Mouse (Mus musculus): ENCODE measurements around the gene Crybg2. TPM values are rescaled to one million over a fixed set of nuclear protein-coding genes. Genes with fewer than 3 reads are reported as not detected.
A peak's percentile ranks its signal among the peaks of the same experiment; 100 is the strongest.

Gene Crybg2
- total RNA-seq, 2 experiments from 2014 or later: 2.9 to 3.5 TPM

DNA sequence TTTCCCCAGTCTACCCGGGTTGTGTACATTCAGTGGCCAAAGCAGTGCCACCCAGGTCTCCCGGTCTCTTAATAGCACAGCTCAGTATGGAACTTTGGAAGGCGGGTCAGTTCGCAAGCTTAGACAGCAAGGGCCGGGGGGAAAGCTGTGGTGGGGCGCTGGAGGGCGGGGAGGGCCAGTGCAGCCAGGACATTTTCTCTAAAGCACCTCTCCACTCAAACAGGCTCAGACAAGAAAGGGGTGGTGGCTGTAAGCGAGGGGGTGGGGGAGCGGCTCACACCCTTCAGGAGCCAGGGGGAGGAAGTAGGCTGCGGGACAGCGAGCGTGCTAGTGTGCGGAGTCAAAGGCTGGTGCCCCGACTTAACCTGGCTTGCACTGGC is 68.4 kb downstream of the Crybg2 start:
- intact Hi-C loops (cut with DNase I): no loop called here
- peak in 1 of 2 experiments; percentile 59 for DNase-seq (ENCODE audit: extremely low spot score in 1 of 2, low spot score in 2 of 2)

- intact Hi-C loops (cut with DNase I): no loop called here
Measured at GRCm38 (mm10) chr4:134129482-134129881, 68.9 kb downstream of the Crybg2 start.

GRCm38 (mm10) chr4:134132117-134132516 is 71.5 kb downstream of the Crybg2 start:
- intact Hi-C loops (cut with DNase I): no loop called here
- DNase-seq (ENCODE audit: extremely low spot score in 1 of 2, low spot score in 2 of 2): no peak

More at GRCm38 (mm10) chr4:134129482-134129881, 68.9 kb downstream of the Crybg2 start:
- DNase-seq (ENCODE audit: extremely low spot score in 1 of 2, low spot score in 2 of 2): peak in 1 of 2 experiments; percentile 35

GRCm38 (mm10) chr4:134132519-134133095 is 72.0 kb downstream of the Crybg2 start:
- intact Hi-C loops (cut with DNase I): no loop called here
- DNase-seq (ENCODE audit: extremely low spot score in 1 of 2, low spot score in 2 of 2): no peak

GRCm38 (mm10) chr4:134136280-134136926 is 75.8 kb downstream of the Crybg2 start:
- intact Hi-C loops (cut with DNase I): no loop called here
- DNase-seq (ENCODE audit: extremely low spot score in 1 of 2, low spot score in 2 of 2): no peak

DNA sequence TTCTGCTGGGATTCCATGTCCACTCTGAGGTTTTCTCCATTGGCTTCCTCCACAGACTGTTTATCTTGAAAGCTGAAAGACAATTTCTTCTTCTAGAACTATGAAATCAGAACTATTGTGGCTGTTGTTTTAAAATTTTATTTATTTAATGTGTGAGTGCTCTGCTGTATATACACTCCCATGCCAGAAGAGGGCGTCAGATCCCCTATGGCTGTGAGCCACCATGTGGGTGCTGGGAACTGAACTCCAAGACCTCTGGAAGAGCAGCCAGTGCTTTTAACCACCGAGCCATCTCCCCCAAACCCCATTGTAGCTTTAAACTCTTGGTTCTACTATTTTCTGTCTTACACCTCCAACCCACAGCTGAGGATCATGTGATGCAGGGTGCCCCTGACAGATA is 78.2 kb downstream of the Crybg2 start:
- intact Hi-C loops (cut with DNase I): no loop called here
- DNase-seq (ENCODE audit: extremely low spot score in 1 of 2, low spot score in 2 of 2): no peak

Other genes with a start within 250 kb of the Crybg2 start
- 10 to 100 TPM; 11.0 to 15.2 TPM for gene Rps6ka1, start 173.0 kb upstream of the Crybg2 start, total RNA-seq (2021)
- gene Hmgn2, start 92.2 kb upstream of the Crybg2 start, total RNA-seq (2021): 100 to 1,000 TPM; 181 to 183 TPM
- 10 to 100 TPM; 57.1 to 61.4 TPM for gene Dhdds, start 59.9 kb upstream of the Crybg2 start, total RNA-seq (2021)
- not detected for gene Lin28a, start 42.0 kb upstream of the Crybg2 start, total RNA-seq (2021)
- gene Zfp683, start 7.0 kb upstream of the Crybg2 start, total RNA-seq (2021): not detected
- gene Cd52, start 34.3 kb downstream of the Crybg2 start, total RNA-seq (2021): 1 to 10 TPM; 1.3 to 1.6 TPM
- 10 to 100 TPM; 22.6 to 24.9 TPM for gene Ubxn11, start 41.8 kb downstream of the Crybg2 start, total RNA-seq (2021)
- 100 to 1,000 TPM; 217 to 225 TPM for gene Sh3bgrl3, start 68.0 kb downstream of the Crybg2 start, total RNA-seq (2021)
- gene Cep85, start 126.3 kb downstream of the Crybg2 start, total RNA-seq (2021): 10 to 100 TPM in 1 of 2 experiments, 1 to 10 TPM in 1; 9.2 to 10.9 TPM
- gene Gm7534, start 142.2 kb downstream of the Crybg2 start, total RNA-seq (2021): not detected
- not detected for gene Catsper4, start 166.6 kb downstream of the Crybg2 start, total RNA-seq (2021)
- gene Cnksr1, start 177.6 kb downstream of the Crybg2 start, total RNA-seq (2021): under 1 TPM; 0.24 to 0.61 TPM
- not detected for gene E130218I03Rik, start 182.8 kb downstream of the Crybg2 start, total RNA-seq (2021)
- gene Zfp593, start 184.8 kb downstream of the Crybg2 start, total RNA-seq (2021): 10 to 100 TPM; 13.4 to 13.7 TPM
- gene Gm30191, start 186.1 kb downstream of the Crybg2 start, total RNA-seq (2021): not detected
- 1 to 10 TPM; 3.3 to 3.7 TPM for gene Grrp1, start 193.3 kb downstream of the Crybg2 start, total RNA-seq (2021)
- 10 to 100 TPM; 26.1 to 26.2 TPM for gene Pdik1l, start 227.1 kb downstream of the Crybg2 start, total RNA-seq (2021)